Mouse (Mus musculus) stomach, embryonic 16.5 days (tissue): ENCODE measurements around the gene Igfbpl1. TPM values are rescaled to one million over a fixed set of nuclear protein-coding genes. Genes with fewer than 3 reads are reported as not detected.
A peak's percentile ranks its signal among the peaks of the same experiment; 100 is the strongest.

Experiments used
- ATAC-seq: fragments of 200-750 bp; cut with Nextera tagmentation; 2 replicates; pipeline ENCODE4 v1.8.0; 2017; ENCODE audit warnings: moderate number of reproducible peaks, moderate TSS enrichment; ENCODE audit not compliant: insufficient read depth, low FRiP score
- H3K27ac ChIP-seq: fragments of 300-500 bp; sonication (generic); 2 replicates; pipeline ENCODE4 v1.5.1; 2014; ENCODE audit warnings: low read length
- H3K27me3 ChIP-seq: fragments of 300-500 bp; sonication (generic); 2 replicates; pipeline ENCODE4 v1.6.1; 2014; ENCODE audit warnings: low read length, control low read depth, mixed read lengths; ENCODE audit not compliant: control insufficient read depth, insufficient read depth
- H3K36me3 ChIP-seq: fragments of 300-500 bp; sonication (generic); 2 replicates; pipeline ENCODE4 v1.6.1; 2014; ENCODE audit warnings: low read length; ENCODE audit not compliant: control insufficient read depth, insufficient read depth
- H3K4me1 ChIP-seq: fragments of 300-500 bp; sonication (generic); 2 replicates; pipeline ENCODE4 v1.6.1; 2014; ENCODE audit warnings: low read length, control low read depth, mixed read lengths; ENCODE audit not compliant: control insufficient read depth, insufficient read depth
- H3K4me2 ChIP-seq: fragments of 300-500 bp; sonication (generic); 2 replicates; pipeline ENCODE4 v1.6.1; 2014; ENCODE audit warnings: low read depth, low read length, mixed read lengths
- H3K4me3 ChIP-seq: fragments of 300-500 bp; sonication (generic); replicated peaks from 2 replicates; pipeline ENCODE4 v1.5.1; 2014; ENCODE audit warnings: mild to moderate bottlenecking, low read length
- H3K9ac ChIP-seq: fragments of 300-500 bp; sonication (generic); 2 replicates; pipeline ENCODE4 v1.6.1; 2014; ENCODE audit warnings: low read length
- H3K9me3 ChIP-seq: fragments of 300-500 bp; sonication (generic); replicated peaks from 2 replicates; pipeline ENCODE4 v1.6.1; 2016; ENCODE audit warnings: low read length, control low read depth; ENCODE audit not compliant: control insufficient read depth
- WGBS: fragments of 180-500 bp; shearing (Covaris S2); extraction: QIAGEN DNeasy Blood & Tissue Kit; methylation state at CpG from one replicate; pipeline ENCODE4 v1.1.7; 2014; 5-methylcytosine and 5-hydroxymethylcytosine counted together
- polyA plus RNA-seq: library from polyadenylated mRNA; unstranded; fragments of >200 nt; fragmentation: Nextera tagmentation; extraction: Ambion mirVana; gene quantifications from 2 replicates; pipeline ENCODE4 v1.2.1, GENCODE M21; 2015

The Igfbpl1 gene
- polyA plus RNA-seq, 1 experiment from 2014 or later = 0.46 TPM

DNA sequence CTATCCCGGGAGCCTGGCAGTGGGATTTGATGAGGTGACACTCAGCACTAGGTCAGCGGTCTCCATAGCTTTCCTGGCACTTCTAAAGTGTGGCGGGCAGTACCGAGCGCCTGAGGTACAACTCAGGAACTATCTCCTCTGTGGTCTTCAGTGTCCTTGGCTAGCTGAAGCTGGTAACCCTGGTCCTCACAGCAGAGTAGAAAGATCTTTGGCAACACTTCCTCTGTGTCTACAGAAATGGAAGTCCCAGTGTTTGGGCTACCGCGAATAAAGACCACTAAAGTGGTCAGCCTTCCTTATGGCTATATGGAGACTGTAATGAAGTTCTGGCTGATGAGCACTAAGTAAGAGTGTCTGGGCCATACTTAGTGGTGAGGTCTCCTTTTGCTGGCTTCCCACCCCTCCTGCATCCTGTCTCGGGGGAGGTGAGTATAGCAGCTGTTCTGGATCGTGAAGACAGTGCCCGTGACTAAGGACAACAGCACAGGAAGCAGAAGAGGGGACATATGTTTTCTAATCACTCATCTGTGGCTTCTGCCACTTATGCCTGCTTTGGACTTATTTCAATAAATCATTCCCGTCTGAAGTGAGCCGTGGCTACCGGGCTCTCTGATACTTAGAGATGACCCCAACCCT is 38.2 kb downstream of the Igfbpl1 start:
- H3K27ac ChIP-seq = 0 out of 2 replicates have a peak overlapping the region, but pooled peaks have one; percentile 29
- WGBS = 66% methylated on average over 13 of the region's 13 CpGs
- H3K27me3 ChIP-seq = no peaks in the 10 kb centered on the region
- H3K4me2 ChIP-seq = no peak overlapping the region
- H3K9ac ChIP-seq = no peak overlapping the region
- no peaks in the 10 kb centered on the region for H3K4me1 ChIP-seq
- H3K36me3 ChIP-seq = no peaks in the 10 kb centered on the region
- H3K4me3 ChIP-seq = no peak overlapping the region
- H3K9me3 ChIP-seq = no peaks in the 10 kb centered on the region
- ATAC-seq = no peak

- no peaks in the 10 kb centered on the region for H3K9me3 ChIP-seq
- ATAC-seq = no peak
- H3K4me3 ChIP-seq = no peak overlapping the region
- H3K4me2 ChIP-seq = no peak overlapping the region
- no peaks in the 10 kb centered on the region for H3K36me3 ChIP-seq
- WGBS = 47% methylated on average over 4 of the region's 4 CpGs
- no peak overlapping the region for H3K9ac ChIP-seq
- no peak overlapping the region for H3K27ac ChIP-seq
- no peaks in the 10 kb centered on the region for H3K4me1 ChIP-seq
- H3K27me3 ChIP-seq = no peaks in the 10 kb centered on the region
These were observed 40.0 kb downstream of the Igfbpl1 start for GRCm38 (mm10) chr4:45786674-45787073.

- Histone ChIP-seq H3K4me2 (no peak overlapping the region), H3K4me1 (no peaks in the 10 kb centered on the region), H3K36me3 (no peaks in the 10 kb centered on the region), H3K9ac (no peak overlapping the region), H3K27ac (no peak overlapping the region), H3K9me3 (no peaks in the 10 kb centered on the region), H3K27me3 (no peaks in the 10 kb centered on the region), H3K4me3 (no peak overlapping the region)
- 34% methylated on average over 2 of the region's 2 CpGs for WGBS
- no peak for ATAC-seq
These were observed 40.8 kb downstream of the Igfbpl1 start for GRCm38 (mm10) chr4:45785959-45786358.

DNA sequence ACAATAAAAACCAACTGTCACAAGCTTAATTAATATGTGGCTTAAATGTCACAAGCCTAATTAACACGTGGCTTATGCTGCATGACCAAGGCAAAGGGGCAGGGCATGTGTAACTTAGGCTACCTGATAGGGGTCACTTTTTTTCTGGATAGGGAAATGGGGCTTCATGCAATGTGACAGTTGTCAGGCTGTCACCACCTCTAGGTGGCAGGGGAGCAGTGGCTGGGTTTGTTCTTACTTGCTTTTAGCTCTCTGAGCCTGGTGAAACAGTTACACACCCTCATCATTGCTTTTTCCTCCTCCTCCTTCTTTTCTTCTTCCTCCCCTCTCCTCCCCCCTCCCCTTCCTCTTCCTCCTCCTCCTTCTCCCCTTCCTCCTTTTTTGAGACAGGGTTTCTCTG is 43.1 kb downstream of the Igfbpl1 start:
- Histone ChIP-seq H3K9me3 (no peaks in the 10 kb centered on the region), H3K4me1 (no peaks in the 10 kb centered on the region), H3K9ac (no peak overlapping the region), H3K27me3 (no peaks in the 10 kb centered on the region), H3K27ac (no peak overlapping the region), H3K36me3 (no peaks in the 10 kb centered on the region), H3K4me3 (no peak overlapping the region), H3K4me2 (no peak overlapping the region)
- ATAC-seq = no peak
- 50% methylated on average over 1 of the region's 1 CpGs for WGBS

DNA sequence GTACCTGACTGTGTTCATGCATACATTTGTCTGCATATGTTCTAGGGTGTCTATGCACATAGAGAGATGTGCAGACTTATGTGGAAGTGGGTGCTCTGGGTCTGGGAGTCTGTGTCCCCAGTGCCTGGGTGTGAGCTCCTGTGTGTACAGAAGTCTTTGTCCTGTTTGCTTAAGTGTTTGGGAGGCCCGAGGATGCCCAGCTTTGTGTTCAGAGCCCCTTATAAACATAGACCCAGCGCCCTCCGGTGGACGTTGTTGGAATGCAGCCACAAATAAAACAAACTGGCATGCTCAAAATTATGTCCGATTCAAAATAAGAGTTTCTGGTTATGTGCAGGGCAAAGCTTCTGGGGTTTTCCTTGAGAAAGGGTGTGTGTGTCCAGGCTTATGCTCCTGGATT is 55.1 kb downstream of the Igfbpl1 start:
- 4% methylated on average over 5 of the region's 5 CpGs for WGBS
- H3K36me3 ChIP-seq = no peaks in the 10 kb centered on the region
- H3K9me3 ChIP-seq = no peaks in the 10 kb centered on the region
- no peak overlapping the region for H3K27ac ChIP-seq
- H3K4me2 ChIP-seq = no peak overlapping the region
- ATAC-seq = no peak
- peaks cover 5% of the 10 kb centered on the region; the same call in 1 of the 2 replicates for H3K27me3 ChIP-seq
- no peak overlapping the region; the same call in 1 of the 2 replicates for H3K9ac ChIP-seq
- peaks cover 20% of the 10 kb centered on the region for H3K4me1 ChIP-seq
- no peak overlapping the region for H3K4me3 ChIP-seq

DNA sequence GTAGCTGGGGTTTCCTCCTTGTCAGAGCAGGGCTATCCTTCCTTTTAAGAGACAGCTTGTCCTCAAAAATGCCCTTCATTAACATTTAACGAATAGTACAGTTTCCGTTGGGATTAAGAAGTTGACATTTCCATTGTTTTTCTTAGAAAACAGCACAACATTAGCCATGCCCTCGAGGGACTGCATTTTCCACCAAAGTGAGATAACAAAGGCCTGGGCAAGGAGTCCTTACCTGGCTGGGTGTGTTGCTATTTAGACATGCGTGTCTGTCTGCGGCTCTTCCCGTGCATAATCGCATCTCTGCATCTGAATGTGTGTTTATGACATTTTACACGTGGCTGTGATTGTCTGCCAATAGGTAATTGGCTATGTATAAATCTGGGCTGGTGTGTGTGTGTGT is 55.5 kb downstream of the Igfbpl1 start:
- Histone ChIP-seq H3K27ac (no peak overlapping the region), H3K9ac (no peak overlapping the region), H3K4me2 (no peak overlapping the region), H3K4me1 (peaks cover 22% of the 10 kb centered on the region), H3K27me3 (peaks cover 5% of the 10 kb centered on the region; the same call in 1 of the 2 replicates), H3K9me3 (no peaks in the 10 kb centered on the region), H3K4me3 (no peak overlapping the region), H3K36me3 (no peaks in the 10 kb centered on the region)
- no peak for ATAC-seq
- WGBS = 39% methylated on average over 8 of the region's 8 CpGs

DNA sequence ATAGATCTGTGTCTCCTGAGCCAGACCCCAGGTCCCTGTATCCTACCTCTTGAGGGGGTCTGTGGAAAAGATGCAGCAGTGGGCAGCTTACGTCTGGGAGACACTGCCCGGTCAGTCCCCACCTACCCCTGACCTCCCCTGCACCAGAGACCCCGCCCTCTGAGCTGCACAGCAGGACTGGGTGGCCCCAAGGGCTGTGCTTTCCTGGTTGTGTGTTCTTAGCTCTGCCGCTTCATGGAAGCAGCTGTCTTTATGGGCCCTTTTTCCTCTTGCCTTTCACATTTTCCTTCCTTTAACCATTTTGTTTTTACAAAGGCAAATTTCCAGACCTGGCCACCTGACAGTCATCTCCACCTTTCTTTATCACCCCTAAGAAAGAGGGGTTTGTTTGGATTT is 56.1 kb downstream of the Igfbpl1 start:
- 44% methylated on average over 4 of the region's 4 CpGs for WGBS
- no peaks in the 10 kb centered on the region for H3K36me3 ChIP-seq
- H3K27ac ChIP-seq = no peak overlapping the region
- H3K27me3 ChIP-seq = peaks cover 5% of the 10 kb centered on the region; the same call in 1 of the 2 replicates
- no peak overlapping the region for H3K4me3 ChIP-seq
- peaks cover 28% of the 10 kb centered on the region for H3K4me1 ChIP-seq
- no peak for ATAC-seq
- no peak overlapping the region for H3K9ac ChIP-seq
- no peaks in the 10 kb centered on the region for H3K9me3 ChIP-seq
- H3K4me2 ChIP-seq = no peak overlapping the region

DNA sequence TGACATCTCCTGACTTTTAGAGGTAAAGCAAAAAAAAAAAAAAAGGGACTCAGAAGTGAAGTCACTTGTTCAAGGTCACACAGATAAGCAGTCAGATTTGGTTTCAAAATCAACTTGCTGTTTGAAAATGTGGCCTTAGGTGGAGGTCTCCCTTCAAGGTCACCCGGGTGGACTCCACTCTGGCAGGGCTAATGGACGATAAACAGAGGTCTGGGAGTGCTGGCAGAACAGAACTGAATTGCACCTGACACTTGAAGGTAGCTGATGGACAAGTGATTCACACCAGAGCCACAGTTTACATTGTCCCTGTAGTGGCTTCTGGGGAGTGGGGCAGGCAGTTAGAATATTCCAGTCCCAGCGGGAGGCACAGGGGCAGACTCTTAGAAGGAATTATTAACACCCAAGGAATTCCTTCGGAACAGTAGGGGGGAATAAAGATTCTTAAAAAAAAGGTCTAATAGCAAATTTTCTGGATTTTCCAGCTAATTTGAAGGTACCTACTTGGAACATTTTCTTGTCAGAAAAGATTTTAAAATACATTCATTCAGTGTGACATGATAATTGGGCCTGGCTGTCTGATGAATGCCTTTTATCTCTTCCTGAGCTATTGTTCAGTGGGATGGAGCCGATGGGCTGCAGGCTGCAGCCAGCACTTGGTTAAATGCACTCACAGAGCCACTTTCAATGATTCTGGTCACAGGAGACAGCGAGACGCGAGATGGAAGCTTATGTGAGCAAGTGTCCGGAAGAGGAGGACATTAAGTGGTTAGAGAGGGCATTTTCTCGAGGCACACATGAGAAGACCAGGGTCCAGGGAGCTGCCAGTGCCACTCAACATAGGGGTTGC is 56.7 kb downstream of the Igfbpl1 start:
- peaks cover 5% of the 10 kb centered on the region; the same call in 1 of the 2 replicates for H3K27me3 ChIP-seq
- peaks cover 34% of the 10 kb centered on the region for H3K4me1 ChIP-seq
- no peak overlapping the region for H3K9ac ChIP-seq
- 42% methylated on average over 10 of the region's 10 CpGs for WGBS
- H3K4me2 ChIP-seq = no peak overlapping the region
- H3K36me3 ChIP-seq = no peaks in the 10 kb centered on the region
- no peak for ATAC-seq
- no peak overlapping the region for H3K27ac ChIP-seq
- H3K4me3 ChIP-seq = no peak overlapping the region
- H3K9me3 ChIP-seq = no peaks in the 10 kb centered on the region

GRCm38 (mm10) chr4:45769141-45769540 is 57.6 kb downstream of the Igfbpl1 start:
- no peak overlapping the region for H3K4me3 ChIP-seq
- no peak for ATAC-seq
- peaks cover 5% of the 10 kb centered on the region; the same call in 1 of the 2 replicates for H3K27me3 ChIP-seq
- no peaks in the 10 kb centered on the region for H3K36me3 ChIP-seq
- 55% methylated on average over 10 of the region's 10 CpGs for WGBS
- peaks cover 36% of the 10 kb centered on the region for H3K4me1 ChIP-seq
- no peak overlapping the region for H3K9ac ChIP-seq
- no peak overlapping the region for H3K27ac ChIP-seq
- H3K9me3 ChIP-seq = no peaks in the 10 kb centered on the region
- H3K4me2 ChIP-seq = no peak overlapping the region
